Mouse (Mus musculus): Measurements from ENCODE around the gene Adm. TPM values are rescaled to one million over a fixed set of nuclear protein-coding genes. Genes with fewer than 3 reads are reported as not detected.
A peak's percentile ranks its signal among the peaks of the same experiment; 100 is the strongest.
"Not testable (repeated sequence)": the region's sequence is repeated elsewhere in the genome, so short reads cannot be mapped to it uniquely, and the experiment has no call there.

Gene Adm
- total RNA-seq (2014; fragmentation: Nextera tagmentation) (not detected in 2 replicates), total RNA-seq (2017) (not detected in 2 replicates)

DNA sequence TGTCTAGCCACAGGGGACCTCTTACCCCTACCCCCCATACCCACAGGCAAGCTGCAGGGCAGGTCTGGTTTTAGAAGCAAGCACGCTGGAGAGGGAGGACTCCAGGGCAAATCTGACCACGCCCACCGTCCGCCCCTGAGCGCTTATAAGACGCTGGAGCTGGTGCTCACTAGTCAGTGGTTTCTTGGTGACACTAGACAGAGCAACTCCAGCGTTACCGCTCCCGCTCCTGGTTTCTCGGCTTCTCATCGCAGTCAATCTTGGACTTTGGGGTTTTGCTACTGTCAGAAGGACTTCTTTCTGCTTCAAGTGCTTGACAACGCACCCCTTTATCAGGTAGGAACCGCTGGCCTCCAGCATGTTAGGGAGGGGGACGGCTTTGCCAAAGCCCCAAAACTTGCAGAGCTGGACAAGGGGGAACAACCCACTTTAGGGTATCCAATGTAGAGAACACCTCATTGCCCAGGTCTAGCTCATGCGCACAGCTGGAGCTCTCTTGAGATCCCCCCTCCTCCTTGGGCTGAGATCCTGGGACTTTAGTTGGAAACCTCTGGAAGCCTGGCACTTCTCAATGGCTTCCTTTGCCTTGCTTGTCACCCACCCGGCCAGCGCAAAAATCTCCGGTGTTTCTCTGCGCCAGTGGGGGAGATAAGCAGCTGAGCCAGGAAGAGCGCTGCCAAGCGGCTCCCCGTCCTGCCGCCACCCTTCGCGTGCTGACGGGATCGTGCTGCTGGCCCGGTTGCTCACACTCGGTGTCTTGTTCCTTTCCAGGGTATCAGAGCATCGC, at the start of gene Adm:
Adm (plus strand) TSS at position 176 of the 787 bp plus-strand sequence.
- peak; percentile 13; the same call in 1 of the 2 replicates for ATAC-seq (replicated peaks; ENCODE audit: poor library complexity, severe bottlenecking)

DNA sequence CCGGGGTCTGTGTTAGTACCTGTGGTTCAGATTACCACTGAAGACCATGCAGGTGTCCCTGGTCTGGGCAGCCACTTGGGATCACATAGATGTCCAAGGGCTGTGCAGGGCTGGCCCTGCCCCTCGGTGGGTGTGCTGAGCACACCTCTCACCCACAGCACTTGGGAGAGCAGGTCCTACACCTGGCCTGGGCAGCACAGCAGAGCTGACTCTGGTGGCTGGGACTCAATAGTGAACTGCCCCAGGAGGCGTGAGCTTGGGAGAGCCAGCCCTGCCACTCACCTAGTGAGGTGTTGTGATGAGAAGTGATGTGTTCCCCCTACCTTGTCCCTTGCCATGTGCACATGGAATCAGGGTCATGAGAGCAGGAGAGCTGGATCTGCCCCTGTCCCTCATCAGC, 43.8 kb upstream of the Adm start:
- ATAC-seq (replicated peaks; ENCODE audit: poor library complexity, severe bottlenecking): no peak

DNA sequence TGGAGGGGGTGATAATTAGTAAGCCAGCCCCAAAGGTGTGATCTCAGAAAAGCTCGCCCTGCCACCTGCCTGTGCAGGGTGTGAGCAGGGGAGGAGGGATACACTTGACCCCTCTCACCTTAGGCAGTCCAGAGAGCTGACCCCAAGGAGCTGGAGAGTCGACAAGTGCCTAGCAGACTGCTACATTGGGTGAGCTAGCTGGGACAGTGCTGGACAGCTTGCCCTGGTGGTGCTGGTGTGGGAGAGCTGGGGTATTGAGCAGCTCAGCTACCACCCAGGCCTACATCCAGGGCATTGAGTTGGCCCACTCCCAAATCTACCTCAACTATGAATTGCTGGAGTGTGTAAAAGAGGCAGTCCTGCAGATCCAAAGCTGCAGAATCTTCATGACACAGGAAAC, 43.3 kb upstream of the Adm start:
- no peak for ATAC-seq (replicated peaks; ENCODE audit: poor library complexity, severe bottlenecking)

DNA sequence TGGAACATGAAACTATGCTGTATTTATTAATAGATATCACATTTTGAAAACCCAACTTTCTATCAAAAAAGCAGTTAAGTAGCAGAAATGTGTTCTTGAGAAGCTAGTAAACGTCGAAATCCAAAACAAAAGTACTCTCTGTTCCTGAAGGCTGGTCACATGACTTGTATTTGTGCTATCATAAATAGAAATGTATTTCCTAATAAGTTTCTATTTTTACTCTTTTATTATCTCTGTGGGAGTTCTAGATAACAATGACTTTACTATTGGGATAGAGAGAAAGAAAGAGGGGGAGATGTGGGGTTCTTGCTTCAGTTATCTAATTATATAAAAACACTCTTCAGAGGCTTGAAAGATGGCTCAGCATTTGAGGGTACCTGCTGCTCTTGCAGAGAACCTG, 42.2 kb upstream of the Adm start:
- no peak for ATAC-seq (replicated peaks; ENCODE audit: poor library complexity, severe bottlenecking)

DNA sequence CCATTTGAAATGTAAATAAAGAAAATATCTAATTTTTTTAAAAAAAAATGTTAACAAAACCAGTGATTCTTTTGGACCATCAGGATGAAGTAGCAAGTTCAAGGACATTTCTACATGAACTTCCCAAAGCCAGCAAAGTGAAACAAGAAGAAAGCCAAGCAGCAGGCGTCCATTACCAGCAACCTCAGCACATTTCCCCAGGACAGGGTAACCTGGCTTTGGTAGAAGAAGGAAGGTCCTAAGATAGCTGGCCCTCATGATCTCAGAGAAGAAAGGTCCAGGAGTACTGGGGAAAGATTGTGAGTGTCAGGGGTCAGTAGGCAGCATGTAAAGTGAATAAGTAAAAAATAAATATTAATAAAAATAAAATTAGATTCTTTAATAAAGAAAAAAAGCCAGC, 39.7 kb upstream of the Adm start:
- ATAC-seq (replicated peaks; ENCODE audit: poor library complexity, severe bottlenecking): no peak

DNA sequence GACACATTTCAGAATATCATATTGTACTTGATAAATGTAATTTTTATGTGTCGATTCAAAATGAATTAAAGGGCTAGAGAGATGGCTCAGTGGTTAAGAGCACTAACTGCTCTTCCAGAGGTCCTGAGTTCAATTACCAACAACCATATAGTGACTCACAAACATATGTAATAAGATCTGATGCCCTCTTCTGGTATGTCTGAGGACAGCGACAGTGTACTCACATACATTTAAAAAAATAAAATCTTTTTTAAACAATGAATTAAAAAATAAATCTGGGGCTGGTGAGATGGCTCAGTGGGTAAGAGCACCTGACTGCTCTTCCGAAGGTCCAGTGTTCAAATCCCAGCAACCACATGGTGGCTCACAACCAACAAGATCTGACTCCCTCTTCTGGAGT, 33.5 kb upstream of the Adm start:
- not testable (repeated sequence) for ATAC-seq (replicated peaks; ENCODE audit: poor library complexity, severe bottlenecking)

DNA sequence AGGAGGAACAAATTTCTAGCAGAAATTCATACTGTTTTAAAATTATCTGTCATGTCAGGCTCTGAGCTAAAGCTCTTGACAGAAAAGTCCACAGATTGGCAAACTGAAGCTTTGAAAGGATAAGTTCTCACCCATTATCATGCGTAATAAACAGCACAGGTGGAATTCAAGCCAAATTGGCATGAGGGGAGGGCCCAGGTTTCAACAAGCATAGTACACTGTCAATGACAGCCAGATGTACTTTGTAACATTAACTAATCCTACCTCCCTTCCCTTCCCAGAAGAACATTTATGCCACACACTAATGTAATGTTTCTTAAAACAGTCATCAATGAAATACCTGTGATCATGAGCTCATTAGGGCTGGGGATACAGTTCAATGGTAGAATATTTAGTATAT, 30.3 kb upstream of the Adm start:
- ATAC-seq (replicated peaks; ENCODE audit: poor library complexity, severe bottlenecking): no peak

DNA sequence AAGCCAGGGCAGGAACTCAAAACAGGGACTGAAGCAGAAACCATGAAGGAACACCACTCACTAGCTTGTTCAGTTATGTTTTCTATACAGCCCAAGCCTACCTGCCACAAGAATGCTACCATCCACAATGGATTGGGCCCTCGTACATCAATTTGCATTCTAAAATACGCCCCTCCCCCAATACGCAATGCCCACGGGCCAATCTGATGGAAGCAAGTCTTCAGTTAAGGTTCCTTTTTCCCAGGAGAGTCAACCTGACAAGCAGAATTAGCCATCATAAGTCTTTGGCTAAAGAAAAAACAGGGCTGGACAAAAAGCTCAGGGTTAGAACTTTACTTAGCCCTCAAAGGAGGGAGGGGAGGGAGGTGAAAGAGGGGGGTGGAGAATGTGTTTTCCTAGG, 22.0 kb upstream of the Adm start:
- ATAC-seq (replicated peaks; ENCODE audit: poor library complexity, severe bottlenecking): no peak

DNA sequence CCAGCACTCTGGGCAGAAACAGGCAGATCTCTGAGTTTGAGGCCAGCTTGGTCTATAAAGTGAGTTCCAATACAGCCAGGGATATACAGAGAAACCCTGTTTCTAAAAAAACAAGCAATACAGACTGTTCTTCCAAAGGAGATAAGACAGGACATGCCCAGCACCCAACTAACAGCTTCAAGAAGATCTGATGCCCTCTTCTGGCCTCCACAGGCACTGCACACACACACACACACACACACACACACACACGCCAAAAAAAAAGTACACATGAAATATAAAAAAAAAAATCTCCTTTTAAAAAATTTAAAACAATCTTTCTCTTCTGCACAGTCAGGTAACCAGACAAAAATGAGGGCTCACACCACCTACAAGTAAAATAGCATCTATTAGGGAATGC, 20.6 kb upstream of the Adm start:
- no peak for ATAC-seq (replicated peaks; ENCODE audit: poor library complexity, severe bottlenecking)

DNA sequence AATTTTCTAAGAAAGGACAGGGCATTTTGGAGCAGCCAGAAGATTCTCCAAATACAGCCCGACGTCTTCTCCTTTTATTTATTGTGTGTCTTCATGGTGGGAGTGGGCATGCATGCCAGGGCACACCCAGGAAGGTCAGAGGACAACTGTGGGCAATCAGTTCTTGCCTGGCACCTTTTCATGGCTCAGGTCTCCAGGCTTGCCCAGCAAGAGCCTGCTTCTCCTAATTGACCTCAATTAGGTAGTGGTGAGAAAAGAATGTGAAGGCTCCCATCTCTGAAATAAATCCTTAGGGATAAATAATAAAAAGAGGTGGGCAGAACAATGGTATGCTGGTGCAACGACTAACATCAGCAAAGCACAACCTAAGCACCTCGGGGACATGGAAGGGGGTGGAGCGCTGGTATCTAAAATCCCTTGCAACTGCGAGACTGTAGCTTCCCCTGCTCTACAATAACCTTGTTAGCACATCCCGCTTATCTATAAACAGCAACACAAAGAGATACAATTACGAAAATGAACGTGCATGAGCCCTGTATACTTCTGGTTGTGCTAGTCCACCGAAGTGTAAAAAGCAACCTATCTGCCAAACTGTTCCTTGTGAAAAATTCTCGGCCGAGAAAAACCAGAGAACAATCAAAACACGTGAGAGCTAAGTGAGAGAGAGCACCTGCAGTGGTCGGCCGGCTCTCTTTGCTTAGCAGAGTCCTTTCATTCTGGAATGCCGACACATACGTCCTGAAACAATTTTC, 13.9 kb upstream of the Adm start:
- no peak for ATAC-seq (replicated peaks; ENCODE audit: poor library complexity, severe bottlenecking)

DNA sequence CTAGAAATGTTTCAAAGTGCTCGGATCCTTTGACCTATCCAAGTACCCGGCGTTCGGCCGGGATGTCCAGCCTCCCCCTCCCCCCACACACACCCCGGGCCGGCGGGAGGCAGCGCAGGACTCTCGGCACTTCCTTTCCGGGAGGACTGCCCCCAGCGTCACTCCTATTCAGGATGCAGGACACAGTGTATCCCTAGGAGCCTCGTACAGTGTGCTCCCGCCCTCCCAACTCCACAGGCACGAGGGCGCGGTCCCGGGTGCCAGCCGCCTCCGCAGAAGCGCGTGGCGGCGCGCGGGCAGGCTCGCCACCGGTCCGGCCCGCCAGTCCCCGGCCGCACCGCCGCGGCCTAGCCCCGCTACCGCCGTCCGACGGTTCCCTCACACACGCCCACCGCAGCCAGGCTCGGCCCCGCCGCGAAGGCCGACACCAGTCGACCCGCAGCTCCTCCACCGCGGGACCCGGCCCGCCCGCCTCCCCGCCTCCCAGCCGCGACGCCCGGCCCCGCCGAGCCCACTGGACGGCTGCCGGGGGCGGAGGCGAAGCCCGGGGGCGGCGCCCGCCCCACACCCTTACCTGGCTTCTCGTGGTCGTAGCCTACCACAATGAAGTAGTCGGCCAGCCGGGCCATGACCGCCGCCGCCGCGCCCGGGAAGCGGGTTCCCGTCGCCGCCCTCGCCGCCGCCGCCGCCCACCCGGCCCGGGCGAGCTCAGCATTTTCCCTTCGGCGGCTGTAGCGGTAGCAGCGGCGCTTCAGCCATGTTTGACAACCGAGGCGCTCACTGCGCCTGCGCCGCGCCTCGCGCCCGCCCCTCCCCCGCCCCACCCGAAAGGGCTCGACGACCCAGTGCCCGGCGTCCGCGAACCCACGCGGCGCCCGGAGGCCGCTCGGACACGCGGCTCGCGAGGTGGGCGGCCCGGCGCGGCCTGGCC, 13.1 kb upstream of the Adm start, which contains the start of gene Sbf2:
Sbf2 (minus strand) TSS at position 790 of the 931 bp plus-strand sequence.
- peak; percentile 19; the same call in 1 of the 2 replicates for ATAC-seq (replicated peaks; ENCODE audit: poor library complexity, severe bottlenecking)

DNA sequence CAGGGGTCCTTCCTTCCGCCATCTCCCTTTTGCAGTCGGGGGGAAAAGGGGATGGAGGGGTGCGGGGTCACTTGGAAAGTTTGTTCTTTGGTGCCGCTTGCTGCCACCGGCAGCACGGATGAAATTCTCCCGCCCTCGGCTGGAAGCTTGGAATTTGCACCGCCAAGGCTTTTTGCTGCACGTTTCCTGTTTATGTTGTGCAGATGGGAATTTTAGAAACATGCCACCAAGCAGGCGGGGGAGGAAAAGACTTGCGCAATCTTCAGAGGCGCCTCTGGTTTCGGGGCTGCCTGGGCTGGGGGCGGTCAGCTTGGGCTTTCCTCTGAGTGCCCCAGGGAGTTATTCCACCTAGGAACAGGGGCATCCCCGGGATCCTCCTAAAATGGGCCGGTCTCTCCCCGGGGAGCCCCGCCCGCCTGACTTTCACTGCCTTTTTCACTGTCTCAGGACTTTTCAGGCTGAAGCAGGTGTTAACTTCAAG, 12.3 kb upstream of the Adm start:
- no peak for ATAC-seq (replicated peaks; ENCODE audit: poor library complexity, severe bottlenecking)

DNA sequence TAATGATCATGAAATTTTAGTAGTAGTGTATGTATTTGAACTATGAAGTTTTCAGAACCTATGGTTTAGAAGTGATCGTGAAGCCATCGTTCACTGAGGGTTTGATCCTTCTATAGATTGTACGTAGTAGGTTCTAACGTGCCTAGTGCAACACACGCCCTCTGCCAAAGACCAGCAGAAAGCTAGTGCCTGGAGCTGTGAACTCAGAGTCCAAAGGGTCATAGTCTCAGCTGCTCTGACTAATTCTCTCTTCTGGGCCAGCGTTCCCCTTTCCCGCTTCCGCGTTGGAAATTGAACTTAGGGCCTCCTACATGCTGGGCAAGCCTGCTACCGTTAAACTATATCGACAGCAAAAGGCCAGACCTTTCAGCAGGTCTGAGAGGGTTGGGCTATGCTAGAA, 11.7 kb upstream of the Adm start:
- no peak for ATAC-seq (replicated peaks; ENCODE audit: poor library complexity, severe bottlenecking)

DNA sequence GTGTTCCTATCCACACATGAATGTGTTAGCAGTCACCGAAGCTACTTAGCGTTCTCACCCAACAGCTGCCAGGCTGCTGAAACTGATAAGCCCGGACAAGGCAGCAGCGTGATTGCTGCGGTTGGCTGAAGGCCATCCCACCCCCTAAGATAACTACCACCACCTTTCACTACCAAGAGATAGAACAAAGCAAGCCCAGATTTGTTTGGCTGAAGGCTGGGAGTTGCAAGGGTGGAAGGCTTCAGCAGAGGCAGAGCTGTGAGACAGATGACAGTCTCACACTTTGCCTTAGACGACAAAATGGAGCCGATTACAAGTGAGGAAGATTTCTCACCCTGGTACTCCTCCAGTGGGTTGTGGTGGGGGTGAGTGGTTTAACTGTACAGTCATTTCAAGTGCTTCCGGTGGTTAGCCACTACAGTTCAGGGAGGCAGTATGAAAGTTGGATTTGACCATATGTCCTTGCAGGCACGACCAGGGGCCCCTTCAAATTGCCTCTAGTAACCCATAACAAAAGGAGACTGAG, 8.3 kb upstream of the Adm start:
- peak; percentile 91 for ATAC-seq (replicated peaks; ENCODE audit: poor library complexity, severe bottlenecking)

DNA sequence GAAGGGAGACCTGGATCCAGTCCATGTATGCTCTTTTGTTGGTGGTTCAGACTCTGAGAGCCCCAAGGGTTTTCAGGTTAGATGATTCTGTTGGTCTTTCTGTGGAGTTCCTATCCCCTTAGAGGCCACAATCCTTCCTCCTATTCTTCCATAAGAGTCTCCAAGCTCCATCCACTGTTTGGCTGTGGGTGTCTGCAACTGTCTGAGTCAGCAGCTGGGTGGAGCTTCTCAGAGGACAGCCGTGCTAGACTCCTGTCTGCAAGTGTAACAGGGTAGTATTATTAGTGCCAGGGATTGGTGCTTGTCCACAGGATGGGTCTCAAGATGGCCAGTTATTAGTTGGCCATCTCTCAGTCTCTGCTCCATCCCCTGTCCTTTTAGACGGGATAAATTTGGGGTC, 3.4 kb upstream of the Adm start:
- no peak for ATAC-seq (replicated peaks; ENCODE audit: poor library complexity, severe bottlenecking)

DNA sequence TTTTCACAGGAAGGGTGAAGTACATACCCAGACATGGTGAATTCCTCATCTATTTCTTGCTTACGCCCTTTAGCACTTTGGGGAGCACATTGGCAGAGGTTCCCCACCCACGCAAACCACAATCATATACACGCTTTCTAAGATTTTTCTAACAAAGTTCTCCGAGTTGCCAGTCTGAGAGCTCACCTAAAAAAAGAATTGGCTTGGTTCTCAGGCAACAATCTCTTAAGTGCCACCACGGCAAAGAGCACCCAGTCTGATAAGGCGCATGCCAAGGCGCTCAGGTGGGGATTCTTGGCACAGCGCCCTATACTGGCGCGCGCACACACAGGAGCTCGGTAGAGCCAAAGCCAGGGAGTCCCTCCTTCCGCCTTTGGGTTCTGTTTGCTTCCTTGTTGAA, 2.5 kb upstream of the Adm start:
- no peak for ATAC-seq (replicated peaks; ENCODE audit: poor library complexity, severe bottlenecking)

DNA sequence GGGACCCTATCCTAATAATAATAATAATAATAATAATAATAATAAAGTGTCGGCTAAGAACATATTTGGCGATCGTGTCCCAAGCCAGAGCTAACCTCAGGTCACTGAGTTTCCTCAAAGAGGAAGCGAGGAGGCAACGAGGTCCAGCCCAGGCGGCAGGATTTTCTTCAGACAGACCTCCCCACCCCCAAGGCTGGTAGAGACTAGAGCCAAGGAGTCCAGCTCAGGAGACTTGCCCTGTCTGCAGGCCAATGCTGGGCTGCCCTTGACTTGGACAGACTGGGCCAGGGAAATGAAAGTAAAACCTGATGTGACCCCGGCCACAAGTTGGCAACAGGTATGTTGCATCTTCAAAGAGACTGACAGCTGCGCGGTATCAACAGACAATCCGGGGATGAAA, 2.0 kb upstream of the Adm start:
- no peak; the same call in 1 of the 2 replicates for ATAC-seq (replicated peaks; ENCODE audit: poor library complexity, severe bottlenecking)

DNA sequence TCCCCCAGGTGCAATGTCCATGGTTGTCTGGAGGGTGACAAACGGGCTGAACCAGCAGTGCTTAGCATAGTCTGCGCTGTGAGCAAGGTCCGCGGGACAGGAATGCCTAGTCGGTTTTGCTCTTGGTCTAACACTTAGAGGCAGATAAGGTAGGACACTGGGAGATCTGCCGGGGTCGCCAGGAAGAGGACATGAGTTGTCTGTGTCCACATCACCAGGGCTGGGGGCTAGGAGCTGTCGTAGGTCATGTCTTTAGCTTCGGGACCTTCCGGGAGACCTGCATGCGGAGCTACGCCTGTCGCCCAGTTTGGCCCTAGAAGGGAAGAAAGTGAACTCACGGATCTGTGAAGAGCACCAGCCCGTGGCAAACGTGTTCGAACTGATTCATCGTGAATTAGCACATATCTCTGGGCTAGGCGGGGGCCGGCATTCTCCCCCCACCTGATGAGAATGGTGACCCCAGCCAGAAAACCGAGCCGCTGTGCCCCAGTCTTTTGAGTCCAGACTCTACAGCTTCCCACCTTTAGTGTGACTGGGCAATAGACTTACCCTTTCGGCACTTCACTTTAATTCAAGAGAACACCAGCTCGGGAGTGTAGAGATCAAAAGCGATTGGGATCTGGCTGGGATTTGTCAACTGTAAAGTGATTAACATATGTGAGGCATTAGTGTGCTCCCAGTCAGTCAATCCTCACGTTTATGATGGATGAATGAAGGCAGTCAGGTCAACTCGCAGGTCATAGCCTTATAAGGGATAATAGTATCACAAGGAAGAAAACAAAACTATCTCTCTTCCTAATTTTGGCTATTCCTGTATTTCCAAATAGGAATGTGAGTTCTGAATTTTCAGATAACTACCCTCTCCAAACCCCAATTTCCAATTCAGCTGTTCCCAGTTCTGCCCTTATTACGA, 1.0 kb upstream of the Adm start:
- ATAC-seq (replicated peaks; ENCODE audit: poor library complexity, severe bottlenecking): no peak

DNA sequence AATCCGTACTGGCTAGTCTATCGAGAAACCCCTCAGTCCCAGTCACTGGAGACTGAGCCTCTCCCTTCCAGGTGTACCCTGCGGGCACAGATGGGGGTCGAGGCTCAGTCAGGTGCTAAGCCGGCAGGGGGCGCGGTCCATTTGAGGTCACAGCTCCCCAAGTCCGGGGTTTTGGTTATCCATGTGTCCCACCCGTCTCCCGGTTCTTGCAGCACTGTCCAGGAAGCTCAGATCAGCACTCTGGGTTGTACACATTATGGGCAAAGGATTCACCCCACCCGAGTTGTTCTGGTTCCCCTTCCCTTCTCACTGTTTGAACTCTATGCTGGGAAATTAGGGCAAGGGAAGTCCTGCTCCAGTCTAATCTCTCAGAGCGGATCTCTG, 370 bp upstream of the Adm start:
- ATAC-seq (replicated peaks; ENCODE audit: poor library complexity, severe bottlenecking): no peak
